Mouse (Mus musculus) urinary bladder, postnatal 10 days (tissue): ENCODE results near the gene Sdad1.
A peak's percentile ranks its signal among the peaks of the same experiment; 100 is the strongest.
"Not testable (repeated sequence)": the region's sequence is repeated elsewhere in the genome, so short reads cannot be mapped to it uniquely, and the experiment has no call there.

Experiments
- DNase-seq: peaks from one replicate; pipeline ENCODE4 v3.0.0; 2022; ENCODE audit warnings: low spot score

Gene Sdad1

GRCm38 (mm10) chr5:92309681-92310511 is at the start of gene Sdad1:
TSS of gene Sdad1 (minus strand) at chr5:92310479.
- DNase-seq = peak; percentile 73

- DNase-seq = no peak
Measured at GRCm38 (mm10) chr5:92358767-92359455, 48.6 kb upstream of the Sdad1 start.

- no peak for DNase-seq
Measured at GRCm38 (mm10) chr5:92358033-92358432, 47.8 kb upstream of the Sdad1 start.

GRCm38 (mm10) chr5:92353517-92353916 is 43.2 kb upstream of the Sdad1 start:
- DNase-seq = no peak

- DNase-seq = not testable (repeated sequence)
Measured at GRCm38 (mm10) chr5:92352716-92353115, 42.4 kb upstream of the Sdad1 start.

- no peak for DNase-seq
Measured at GRCm38 (mm10) chr5:92349731-92350130, 39.5 kb upstream of the Sdad1 start.

- DNase-seq = no peak
Measured at GRCm38 (mm10) chr5:92348794-92349413, 38.6 kb upstream of the Sdad1 start, which contains the start of gene Cxcl10. TSS of gene Cxcl10 (minus strand) at chr5:92348889.

- DNase-seq = no peak
Measured at GRCm38 (mm10) chr5:92345006-92345405, 34.7 kb upstream of the Sdad1 start.

- no peak for DNase-seq
Measured at GRCm38 (mm10) chr5:92340606-92341005, 30.3 kb upstream of the Sdad1 start.

- DNase-seq = no peak
Measured at GRCm38 (mm10) chr5:92336743-92337142, 26.5 kb upstream of the Sdad1 start.

- DNase-seq = no peak
Measured at GRCm38 (mm10) chr5:92332359-92332840, 22.1 kb upstream of the Sdad1 start.

GRCm38 (mm10) chr5:92331635-92332338 is 21.5 kb upstream of the Sdad1 start, which contains the start of gene Art3:
TSS of gene Art3 (plus strand) at chr5:92331827.
- DNase-seq = no peak

GRCm38 (mm10) chr5:92331122-92331521 is 20.8 kb upstream of the Sdad1 start:
- DNase-seq = no peak

GRCm38 (mm10) chr5:92327929-92328328 is 17.6 kb upstream of the Sdad1 start, which contains the start of gene Cxcl9:
TSS of gene Cxcl9 (minus strand) at chr5:92328079.
- DNase-seq = no peak

- DNase-seq = no peak
Measured at GRCm38 (mm10) chr5:92327367-92327766, 17.1 kb upstream of the Sdad1 start.

GRCm38 (mm10) chr5:92323264-92323663 is 13.0 kb upstream of the Sdad1 start:
- no peak for DNase-seq

- DNase-seq = no peak
Measured at GRCm38 (mm10) chr5:92322612-92323011, 12.3 kb upstream of the Sdad1 start.

- DNase-seq = no peak
Measured at GRCm38 (mm10) chr5:92321631-92322400, 11.5 kb upstream of the Sdad1 start.

- DNase-seq = no peak
Measured at GRCm38 (mm10) chr5:92318596-92318995, 8.3 kb upstream of the Sdad1 start.

- DNase-seq = no peak
Measured at GRCm38 (mm10) chr5:92318119-92318518, 7.8 kb upstream of the Sdad1 start.

- no peak for DNase-seq
Measured at GRCm38 (mm10) chr5:92313776-92314175, 3.5 kb upstream of the Sdad1 start.
